Mouse (Mus musculus) CH12.LX (cell line): ENCODE measurements around the gene AU022252. TPM values are rescaled to one million over a fixed set of nuclear protein-coding genes. Genes with fewer than 3 reads are reported as not detected.

Experiments used
- DNase-seq: peaks from one replicate; pipeline ENCODE4 v3.0.0-alpha.2; 2013; ENCODE audit errors: extremely low read depth
- H3K27ac ChIP-seq: 2 replicates; pipeline ENCODE4 v1.5.1; 2012; ENCODE audit warnings: low read depth, mild to moderate bottlenecking, control low read depth, moderate library complexity; ENCODE audit not compliant: insufficient read depth
- H3K27me3 ChIP-seq: replicated peaks from 2 replicates; pipeline ENCODE3; 2012; ENCODE audit warnings: inconsistent platforms
- H3K36me3 ChIP-seq, 2 experiments: replicated peaks in 1 of 2; 2 replicates each; pipeline versions ENCODE3 to v1.6.1; 2012; ENCODE audit warnings: inconsistent platforms in 1 of 2, low read length in 1 of 2, mild to moderate bottlenecking in 1 of 2, mixed read lengths in 1 of 2, moderate library complexity in 1 of 2; ENCODE audit not compliant: control insufficient read depth in 1 of 2, insufficient read depth in 1 of 2
- H3K4me1 ChIP-seq, 2 experiments: 2 replicates each; pipeline ENCODE4 v1.6.1; 2012; ENCODE audit warnings: inconsistent platforms in 1 of 2, moderate library complexity in 1 of 2; ENCODE audit not compliant: insufficient read depth in 2 of 2, control insufficient read depth in 1 of 2
- H3K4me2 ChIP-seq: 2 replicates; pipeline ENCODE4 v1.6.1; 2012; ENCODE audit warnings: low read depth, mild to moderate bottlenecking, control low read depth; ENCODE audit not compliant: poor library complexity, insufficient read depth, severe bottlenecking
- H3K4me3 ChIP-seq, 3 experiments: fragments of 150-350 bp in 1 of 3; sonication (generic) in 1 of 3; replicated peaks in 1 of 3; 2 replicates each; pipeline versions ENCODE3 to v1.5.1; 2011 to 2012; ENCODE audit warnings: low read depth in 2 of 3, low read length in 2 of 3, mild to moderate bottlenecking in 2 of 3, moderate library complexity in 2 of 3, control low read depth in 1 of 3, improper control_type of control experiment in 1 of 3, inconsistent platforms in 1 of 3, mixed read lengths in 1 of 3; ENCODE audit not compliant: poor library complexity in 1 of 3
- H3K79me2 ChIP-seq: replicated peaks from 2 replicates; pipeline ENCODE4 v1.6.1; 2012; ENCODE audit warnings: mild to moderate bottlenecking, moderate library complexity; ENCODE audit not compliant: control insufficient read depth, poor library complexity, insufficient read depth, severe bottlenecking; ENCODE audit errors: extremely low read depth
- H3K9ac ChIP-seq: 2 replicates; pipeline ENCODE4 v1.6.1; 2012; ENCODE audit warnings: low read depth, mild to moderate bottlenecking, control low read depth, moderate library complexity; ENCODE audit not compliant: insufficient read depth
- H3K9me3 ChIP-seq: replicated peaks from 2 replicates; pipeline ENCODE3; 2012; ENCODE audit warnings: low read length, inconsistent platforms, mixed read lengths
- CHD1 ChIP-seq: IDR thresholded peaks from 2 replicates; pipeline ENCODE4 v1.6.1; 2012; ENCODE audit warnings: low read depth, low read length, improper control_type of control experiment, inconsistent platforms
- CTCF ChIP-seq, 2 experiments: IDR thresholded peaks in 1 of 2; conservative IDR thresholded peaks in 1 of 2; 2 replicates each; pipeline ENCODE4 v1.5.1; 2011 to 2012; ENCODE audit warnings: low read depth in 2 of 2, low read length in 2 of 2, improper control_type of control experiment in 1 of 2, inconsistent platforms in 1 of 2, mild to moderate bottlenecking in 1 of 2, moderate library complexity in 1 of 2
- E2F4 ChIP-seq: IDR thresholded peaks from 2 replicates; pipeline ENCODE4 v1.6.1; 2011; ENCODE audit warnings: low read depth, low read length, improper control_type of control experiment; ENCODE audit not compliant: insufficient replicate concordance
- ELF1 ChIP-seq: IDR thresholded peaks from 2 replicates; pipeline ENCODE4 v1.6.1; 2014; ENCODE audit warnings: low read depth, mild to moderate bottlenecking, inconsistent platforms, low read length, improper control_type of control experiment
- ETS1 ChIP-seq: conservative IDR thresholded peaks from 2 replicates; pipeline ENCODE4 v1.6.1; 2012; ENCODE audit warnings: low read depth, mild to moderate bottlenecking, inconsistent platforms, low read length, improper control_type of control experiment, moderate library complexity
- GABPA ChIP-seq: IDR thresholded peaks from 2 replicates; pipeline ENCODE4 v1.6.1; 2012; ENCODE audit warnings: low read depth, low read length, improper control_type of control experiment, inconsistent platforms; ENCODE audit not compliant: insufficient replicate concordance
- HCFC1 ChIP-seq: IDR thresholded peaks from 2 replicates; pipeline ENCODE4 v1.6.1; 2012; ENCODE audit warnings: low read depth, mild to moderate bottlenecking, inconsistent platforms, low read length, improper control_type of control experiment
- IRF4 ChIP-seq: IDR thresholded peaks from 2 replicates; pipeline ENCODE4 v1.6.1; 2014; ENCODE audit warnings: low read depth, mild to moderate bottlenecking, inconsistent platforms, low read length, improper control_type of control experiment
- JUND ChIP-seq: conservative IDR thresholded peaks from 2 replicates; pipeline ENCODE4 v1.6.1; 2011; ENCODE audit warnings: low read depth, low read length, improper control_type of control experiment
- KAT2A ChIP-seq: IDR thresholded peaks from 2 replicates; pipeline ENCODE4 v1.6.1; 2012; ENCODE audit warnings: low read length, improper control_type of control experiment, inconsistent platforms; ENCODE audit not compliant: insufficient replicate concordance
- MAFK ChIP-seq: IDR thresholded peaks from 2 replicates; pipeline ENCODE4 v1.6.1; 2011; ENCODE audit warnings: low read length, improper control_type of control experiment; ENCODE audit not compliant: insufficient replicate concordance
- MAX ChIP-seq: IDR thresholded peaks from 2 replicates; pipeline ENCODE4 v1.6.1; 2011; ENCODE audit warnings: low read length, improper control_type of control experiment
- MAZ ChIP-seq: IDR thresholded peaks from 2 replicates; pipeline ENCODE4 v1.6.1; 2012; ENCODE audit warnings: low read depth, mild to moderate bottlenecking, inconsistent platforms, low read length, improper control_type of control experiment, moderate library complexity
- MEF2A ChIP-seq: IDR thresholded peaks from 2 replicates; pipeline ENCODE4 v1.6.1; 2014; ENCODE audit warnings: low read depth, mild to moderate bottlenecking, inconsistent platforms, low read length, improper control_type of control experiment, borderline replicate concordance
- MXI1 ChIP-seq: IDR thresholded peaks from 2 replicates; pipeline ENCODE4 v1.6.1; 2011; ENCODE audit warnings: mild to moderate bottlenecking, low read depth, low read length, improper control_type of control experiment
- MYC ChIP-seq: IDR thresholded peaks from 2 replicates; pipeline ENCODE4 v1.6.1; 2011; ENCODE audit warnings: low read depth, mild to moderate bottlenecking, improper control_type of control experiment, low read length
- NELFE ChIP-seq: IDR thresholded peaks from 2 replicates; pipeline ENCODE4 v1.6.1; 2011; ENCODE audit warnings: low read depth, low read length, improper control_type of control experiment
- NRF1 ChIP-seq: IDR thresholded peaks from 2 replicates; pipeline ENCODE4 v1.6.1; 2014; ENCODE audit warnings: low read depth, mild to moderate bottlenecking, inconsistent platforms, low read length, improper control_type of control experiment, moderate library complexity
- POLR2A ChIP-seq: IDR thresholded peaks from 2 replicates; pipeline ENCODE4 v1.6.1; 2011; ENCODE audit warnings: low read depth, mild to moderate bottlenecking, improper control_type of control experiment, low read length
- POLR2AphosphoS2 ChIP-seq: IDR thresholded peaks from 2 replicates; pipeline ENCODE4 v1.6.1; 2011; ENCODE audit warnings: low read depth, low read length, improper control_type of control experiment
- RAD21 ChIP-seq: IDR thresholded peaks from 2 replicates; pipeline ENCODE4 v1.6.1; 2011; ENCODE audit warnings: low read depth, mild to moderate bottlenecking, low read length, improper control_type of control experiment, moderate library complexity
- RCOR1 ChIP-seq: conservative IDR thresholded peaks from 2 replicates; pipeline ENCODE4 v1.6.1; 2012; ENCODE audit warnings: low read depth, mild to moderate bottlenecking, inconsistent platforms, low read length, improper control_type of control experiment
- SIN3A ChIP-seq: IDR thresholded peaks from 2 replicates; pipeline ENCODE4 v1.6.1; 2012; ENCODE audit warnings: low read length, improper control_type of control experiment, inconsistent platforms
- SMC3 ChIP-seq: IDR thresholded peaks from 2 replicates; pipeline ENCODE4 v1.6.1; 2011; ENCODE audit warnings: low read depth, low read length, improper control_type of control experiment
- TBP ChIP-seq: conservative IDR thresholded peaks from 2 replicates; pipeline ENCODE4 v1.6.1; 2011; ENCODE audit warnings: low read depth, low read length, improper control_type of control experiment
- USF1 ChIP-seq: IDR thresholded peaks from 2 replicates; pipeline ENCODE4 v1.6.1; 2014; ENCODE audit warnings: low read depth, mild to moderate bottlenecking, inconsistent platforms, low read length, improper control_type of control experiment
- USF2 ChIP-seq: conservative IDR thresholded peaks from 2 replicates; pipeline ENCODE4 v1.6.1; 2011; ENCODE audit warnings: low read depth, low read length, improper control_type of control experiment
- ZC3H11A ChIP-seq: IDR thresholded peaks from 2 replicates; pipeline ENCODE4 v1.6.1; 2012; ENCODE audit warnings: low read depth, mild to moderate bottlenecking, inconsistent platforms, low read length, improper control_type of control experiment
- ZKSCAN1 ChIP-seq: IDR thresholded peaks from 2 replicates; pipeline ENCODE4 v1.6.1; 2012; ENCODE audit warnings: low read depth, inconsistent platforms, low read length, improper control_type of control experiment, borderline replicate concordance
- ZMIZ1 ChIP-seq: IDR thresholded peaks from 2 replicates; pipeline ENCODE4 v1.6.1; 2012; ENCODE audit warnings: low read depth, mild to moderate bottlenecking, inconsistent platforms, low read length, improper control_type of control experiment
- ZNF384 ChIP-seq: IDR thresholded peaks from 2 replicates; pipeline ENCODE4 v1.6.1; 2012; ENCODE audit warnings: low read depth, low read length, improper control_type of control experiment, inconsistent platforms
- dilution Hi-C: fragments of 300-500 bp; cut with MboI; formaldehyde crosslinking; loops from 2 replicates; pipeline ENCODE4 v1.14.3; 2020; ENCODE audit warnings: low sequenced_read_pairs; ENCODE audit not compliant: extremely low pct_unique_long_range_greater_than_20kb, extremely low pct_ligation_motif_present
- in situ Hi-C: fragments of 300-500 bp; cut with MboI; formaldehyde crosslinking; loops from 3 replicates; pipeline ENCODE4 v1.14.3; 2019; ENCODE audit warnings: low sequenced_read_pairs, low pct_ligation_motif_present, low pct_unique_long_range_greater_than_20kb, mixed read lengths
- polyA plus RNA-seq: library from polyadenylated mRNA; unstranded; fragments of >175 nt; gene quantifications from 2 replicates; pipeline ENCODE4 v1.2.1, GENCODE M21; 2012; ENCODE audit warnings: low read depth; ENCODE audit not compliant: insufficient read length
- total RNA-seq, 2 experiments: library from RNA; depleted of rRNA; stranded (reverse); fragments of 300-350 nt in 1 of 2; fragments of >200 nt in 1 of 2; gene quantifications; 2 replicates each; pipeline ENCODE4 v1.2.3; 2012 to 2014

AU022252 gene
- total and polyA plus RNA-seq, 3 experiments = 8.7 to 18.8 (median 12.7) TPM

GRCm38 (mm10) chr4:119177702-119178101 is 54.8 kb downstream of the AU022252 start:
- dilution Hi-C loops (no loop called here), in situ Hi-C loops (loop anchor here (10.0 kb wide), 1 partner anchor 523 kb away; the partner anchor contains the start of gene Olfr62)
- H3K4me3 ChIP-seq = no peak overlapping the region
- TF ChIP-seq ZMIZ1 (no peak), E2F4 (no peak), NELFE (no peak), USF2 (no peak), USF1 (no peak), GABPA (no peak), POLR2A (no peak), RCOR1 (no peak)
- no peak for DNase-seq
- peaks cover 15% of the 10 kb centered on the region for H3K27me3 ChIP-seq
- H3K9ac ChIP-seq = no peak overlapping the region
- H3K36me3 ChIP-seq = no peaks in the 10 kb centered on the region
- H3K9me3 ChIP-seq = no peaks in the 10 kb centered on the region
- H3K79me2 ChIP-seq = no peaks in the 10 kb centered on the region
- H3K4me2 ChIP-seq = no peak overlapping the region
- H3K4me1 ChIP-seq = peaks cover 7 to 24% of the 10 kb centered on the region in 2 experiments
- H3K27ac ChIP-seq = no peak overlapping the region

GRCm38 (mm10) chr4:119173851-119174453 is 58.6 kb downstream of the AU022252 start, which contains the start of gene Zfp691:
Gene Zfp691, minus strand, starts transcription at chr4:119174195.
- H3K27me3 ChIP-seq = peaks cover 10% of the 10 kb centered on the region
- H3K27ac ChIP-seq = no peak within 1 kb of the TSS
- no peaks in the 10 kb centered on the region for H3K9me3 ChIP-seq
- H3K36me3 ChIP-seq = peaks cover 14 to 26% of the 10 kb centered on the region in 2 experiments
- H3K4me1 ChIP-seq = peaks cover 0 to 12% of the 10 kb centered on the region in 2 experiments; a peak in 3 of 4 replicates
- peak within 1 kb of the TSS; percentile 88 for H3K4me2 ChIP-seq
- H3K4me3 ChIP-seq = peak within 1 kb of the TSS; percentile 72 to 99 (median 95)
- no peaks in the 10 kb centered on the region for H3K79me2 ChIP-seq
- in situ Hi-C loops (loop anchor here (5.0 to 10.0 kb wide), 3 partner anchors 33 to 519 kb away; partner anchors contain the start of gene Olfr62), dilution Hi-C loops (no loop called here)
- peak within 1 kb of the TSS; percentile 55 for H3K9ac ChIP-seq
- peak; percentile 98 for DNase-seq
- TF ChIP-seq ZC3H11A (no peak), GABPA (peak; percentile 65; the same call in 1 of the 2 replicates), MAX (no peak), ELF1 (peak; percentile 83), RCOR1 (no peak), ZKSCAN1 (no peak), KAT2A (peak; percentile 97; the same call in 1 of the 2 replicates), USF2 (no peak), MYC (no peak), POLR2AphosphoS2 (peak; percentile 50; the same call in 1 of the 2 replicates), ZNF384 (no peak), JUND (no peak), POLR2A (peak; percentile 75), CTCF (conservative IDR thresholded peaks at IDR 0.05 in 1 of 2, IDR thresholded peaks at IDR 0.05 in 1 of 2; ENCODE audit: low read depth in 2 of 2, low read length in 2 of 2) (no peak), SMC3 (no peak), NRF1 (0 out of 2 replicates have a peak, but pooled peaks have one; percentile 28), TBP (0 out of 2 replicates have a peak, but pooled peaks have one; percentile 48), HCFC1 (peak; percentile 98), IRF4 (no peak), RAD21 (no peak), MAZ (no peak), CHD1 (no peak; the same call in 1 of the 2 replicates), MAFK (no peak), MXI1 (peak; percentile 79; the same call in 1 of the 2 replicates), ETS1 (no peak), MEF2A (no peak), SIN3A (0 out of 2 replicates have a peak, but pooled peaks have one; percentile 50), NELFE (peak; percentile 61), E2F4 (no peak)
